Mouse (Mus musculus) G1E (cell line): Measurements from ENCODE around the gene Dennd1a.

ENCODE experiments used
- CTCF ChIP-seq: IDR thresholded peaks from 2 replicates; pipeline ENCODE4 v1.5.1; 2012; ENCODE audit warnings: low read depth, low read length, inconsistent platforms, mixed read lengths
- GATA1 ChIP-seq: IDR thresholded peaks from 2 replicates; pipeline ENCODE4 v1.6.1; 2012; ENCODE audit warnings: borderline replicate concordance, low read length, inconsistent platforms, mixed read lengths
- TAL1 ChIP-seq: conservative IDR thresholded peaks from 2 replicates; pipeline ENCODE4 v1.6.1; 2012; ENCODE audit warnings: low read depth, low read length, inconsistent platforms, mixed read lengths

DNA sequence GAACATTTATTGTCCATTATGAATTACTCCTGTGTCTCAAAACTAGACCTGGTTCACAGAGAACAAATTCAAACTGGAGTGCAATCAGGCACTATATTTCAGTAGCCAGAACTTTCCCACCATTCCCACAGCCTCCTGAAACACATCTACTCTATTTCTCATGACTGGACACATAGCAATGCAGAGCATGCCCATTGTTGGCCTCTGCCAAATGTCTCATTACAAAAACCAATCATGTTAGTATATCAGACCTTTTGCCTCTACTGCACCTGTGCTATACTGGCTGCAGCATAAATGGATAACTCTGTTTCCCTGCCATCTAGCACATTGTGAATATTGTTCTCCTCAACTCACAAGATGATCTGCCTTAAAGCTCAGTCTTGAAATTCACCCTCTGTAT lies 238.2 kb downstream of the Dennd1a start:
- no peak for TF ChIP-seq CTCF
- no peak for TF ChIP-seq TAL1
- TF ChIP-seq GATA1, result no peak
